Mouse (Mus musculus): ENCODE data around the gene Ifitm2. TPM values are rescaled to one million over a fixed set of nuclear protein-coding genes. Genes with fewer than 3 reads are reported as not detected.
"Not testable (repeated sequence)": the region's sequence is repeated elsewhere in the genome, so short reads cannot be mapped to it uniquely, and the experiment has no call there.

The Ifitm2 gene
- polyA plus RNA-seq, 1 experiment from 2014 or later: 1,406 TPM

GRCm38 (mm10) chr7:140990185-140990584, 34.4 kb upstream of the Ifitm2 start:
- DNase-seq (ENCODE audit: low spot score): no peak
- Histone ChIP-seq H3K9ac (ENCODE audit: low read depth, low read length) (no peak overlapping the region), H3K36me3 (ENCODE audit: control insufficient read depth, insufficient read depth, low read length) (no peaks in the 10 kb centered on the region), H3K27ac (replicated peaks; ENCODE audit: low read depth, low read length) (no peak overlapping the region), H3K27me3 (replicated peaks; ENCODE audit: control insufficient read depth, insufficient read depth, low read length) (no peaks in the 10 kb centered on the region), H3K4me1 (ENCODE audit: control insufficient read depth, insufficient read depth, low read length) (no peaks in the 10 kb centered on the region), H3K4me3 (ENCODE audit: low read depth, low read length) (no peak overlapping the region), H3K9me3 (ENCODE audit: control insufficient read depth, low read length) (no peaks in the 10 kb centered on the region), H3K4me2 (ENCODE audit: low read depth, low read length) (no peak overlapping the region)
- no peak for ATAC-seq (ENCODE audit: low read depth)
- 54% methylated on average over 6 of the region's 6 CpGs for WGBS

- WGBS: 76% methylated on average over 4 of the region's 4 CpGs
- no peaks in the 10 kb centered on the region for H3K27me3 ChIP-seq (replicated peaks; ENCODE audit: control insufficient read depth, insufficient read depth, low read length)
- no peaks in the 10 kb centered on the region for H3K36me3 ChIP-seq (ENCODE audit: control insufficient read depth, insufficient read depth, low read length)
- DNase-seq (ENCODE audit: low spot score) (no peak), ATAC-seq (ENCODE audit: low read depth) (no peak)
- H3K9ac ChIP-seq (ENCODE audit: low read depth, low read length): no peak overlapping the region
- H3K4me2 ChIP-seq (ENCODE audit: low read depth, low read length): no peak overlapping the region
- H3K9me3 ChIP-seq (ENCODE audit: control insufficient read depth, low read length): no peaks in the 10 kb centered on the region
- H3K4me1 ChIP-seq (ENCODE audit: control insufficient read depth, insufficient read depth, low read length): no peaks in the 10 kb centered on the region
- H3K27ac ChIP-seq (replicated peaks; ENCODE audit: low read depth, low read length): no peak overlapping the region
- H3K4me3 ChIP-seq (ENCODE audit: low read depth, low read length): no peak overlapping the region
Observed at GRCm38 (mm10) chr7:140989022-140989421, 33.2 kb upstream of the Ifitm2 start.

- Histone ChIP-seq H3K4me2 (ENCODE audit: low read depth, low read length) (no peak overlapping the region), H3K27ac (replicated peaks; ENCODE audit: low read depth, low read length) (no peak overlapping the region), H3K36me3 (ENCODE audit: control insufficient read depth, insufficient read depth, low read length) (no peaks in the 10 kb centered on the region), H3K27me3 (replicated peaks; ENCODE audit: control insufficient read depth, insufficient read depth, low read length) (no peaks in the 10 kb centered on the region), H3K4me1 (ENCODE audit: control insufficient read depth, insufficient read depth, low read length) (no peaks in the 10 kb centered on the region), H3K9me3 (ENCODE audit: control insufficient read depth, low read length) (no peaks in the 10 kb centered on the region), H3K9ac (ENCODE audit: low read depth, low read length) (no peak overlapping the region), H3K4me3 (ENCODE audit: low read depth, low read length) (no peak overlapping the region)
- WGBS: 68% methylated on average over 17 of the region's 17 CpGs
- peak; percentile 47 for DNase-seq (ENCODE audit: low spot score)
- ATAC-seq (ENCODE audit: low read depth): no peak
Observed at GRCm38 (mm10) chr7:140987182-140988138, 31.7 kb upstream of the Ifitm2 start.

- H3K4me1 ChIP-seq (ENCODE audit: control insufficient read depth, insufficient read depth, low read length): no peaks in the 10 kb centered on the region
- H3K9ac ChIP-seq (ENCODE audit: low read depth, low read length): no peak overlapping the region
- 88% methylated on average over 7 of the region's 7 CpGs for WGBS
- H3K4me2 ChIP-seq (ENCODE audit: low read depth, low read length): no peak overlapping the region
- no peaks in the 10 kb centered on the region for H3K9me3 ChIP-seq (ENCODE audit: control insufficient read depth, low read length)
- ATAC-seq (ENCODE audit: low read depth) (no peak), DNase-seq (ENCODE audit: low spot score) (no peak)
- no peak overlapping the region for H3K4me3 ChIP-seq (ENCODE audit: low read depth, low read length)
- H3K27me3 ChIP-seq (replicated peaks; ENCODE audit: control insufficient read depth, insufficient read depth, low read length): no peaks in the 10 kb centered on the region
- H3K36me3 ChIP-seq (ENCODE audit: control insufficient read depth, insufficient read depth, low read length): no peaks in the 10 kb centered on the region
- H3K27ac ChIP-seq (replicated peaks; ENCODE audit: low read depth, low read length): no peak overlapping the region
Observed at GRCm38 (mm10) chr7:140982971-140983370, 27.2 kb upstream of the Ifitm2 start.

GRCm38 (mm10) chr7:140981704-140982103, 25.9 kb upstream of the Ifitm2 start:
- H3K4me2 ChIP-seq (ENCODE audit: low read depth, low read length): no peak overlapping the region
- H3K27ac ChIP-seq (replicated peaks; ENCODE audit: low read depth, low read length): no peak overlapping the region
- no peak for DNase-seq (ENCODE audit: low spot score)
- no peak overlapping the region for H3K4me3 ChIP-seq (ENCODE audit: low read depth, low read length)
- H3K4me1 ChIP-seq (ENCODE audit: control insufficient read depth, insufficient read depth, low read length): no peaks in the 10 kb centered on the region
- WGBS: 87% methylated on average over 8 of the region's 8 CpGs
- no peak overlapping the region for H3K9ac ChIP-seq (ENCODE audit: low read depth, low read length)
- no peak for ATAC-seq (ENCODE audit: low read depth)
- H3K36me3 ChIP-seq (ENCODE audit: control insufficient read depth, insufficient read depth, low read length): no peaks in the 10 kb centered on the region
- no peaks in the 10 kb centered on the region for H3K27me3 ChIP-seq (replicated peaks; ENCODE audit: control insufficient read depth, insufficient read depth, low read length)
- H3K9me3 ChIP-seq (ENCODE audit: control insufficient read depth, low read length): no peaks in the 10 kb centered on the region

- not testable (repeated sequence) for H3K27me3 ChIP-seq (replicated peaks; ENCODE audit: control insufficient read depth, insufficient read depth, low read length); H3K36me3 ChIP-seq (ENCODE audit: control insufficient read depth, insufficient read depth, low read length); ATAC-seq (ENCODE audit: low read depth); H3K27ac ChIP-seq (replicated peaks; ENCODE audit: low read depth, low read length); H3K4me2 ChIP-seq (ENCODE audit: low read depth, low read length); DNase-seq (ENCODE audit: low spot score); H3K9me3 ChIP-seq (ENCODE audit: control insufficient read depth, low read length); H3K9ac ChIP-seq (ENCODE audit: low read depth, low read length); H3K4me3 ChIP-seq (ENCODE audit: low read depth, low read length)
- WGBS: 79% methylated on average over 9 of the region's 9 CpGs
- peaks cover 23% of the 10 kb centered on the region for H3K4me1 ChIP-seq (ENCODE audit: control insufficient read depth, insufficient read depth, low read length)
Observed at GRCm38 (mm10) chr7:140976720-140977119, 20.9 kb upstream of the Ifitm2 start.

GRCm38 (mm10) chr7:140975465-140975864, 19.7 kb upstream of the Ifitm2 start:
- no peak for ATAC-seq (ENCODE audit: low read depth)
- Histone ChIP-seq H3K36me3 (ENCODE audit: control insufficient read depth, insufficient read depth, low read length) (no peaks in the 10 kb centered on the region), H3K9ac (ENCODE audit: low read depth, low read length) (no peak overlapping the region), H3K9me3 (ENCODE audit: control insufficient read depth, low read length) (no peaks in the 10 kb centered on the region), H3K4me1 (ENCODE audit: control insufficient read depth, insufficient read depth, low read length) (peaks cover 27% of the 10 kb centered on the region), H3K27ac (replicated peaks; ENCODE audit: low read depth, low read length) (no peak overlapping the region), H3K27me3 (replicated peaks; ENCODE audit: control insufficient read depth, insufficient read depth, low read length) (no peaks in the 10 kb centered on the region), H3K4me2 (ENCODE audit: low read depth, low read length) (no peak overlapping the region), H3K4me3 (ENCODE audit: low read depth, low read length) (no peak overlapping the region)
- DNase-seq (ENCODE audit: low spot score): no peak
- WGBS: 43% methylated on average over 3 of the region's 3 CpGs

- no peaks in the 10 kb centered on the region for H3K27me3 ChIP-seq (replicated peaks; ENCODE audit: control insufficient read depth, insufficient read depth, low read length)
- H3K27ac ChIP-seq (replicated peaks; ENCODE audit: low read depth, low read length): no peak overlapping the region
- H3K9me3 ChIP-seq (ENCODE audit: control insufficient read depth, low read length): no peaks in the 10 kb centered on the region
- H3K9ac ChIP-seq (ENCODE audit: low read depth, low read length): no peak overlapping the region
- H3K4me3 ChIP-seq (ENCODE audit: low read depth, low read length): no peak overlapping the region
- peaks cover 27% of the 10 kb centered on the region for H3K4me1 ChIP-seq (ENCODE audit: control insufficient read depth, insufficient read depth, low read length)
- DNase-seq (ENCODE audit: low spot score) (no peak), ATAC-seq (ENCODE audit: low read depth) (no peak)
- no peak overlapping the region for H3K4me2 ChIP-seq (ENCODE audit: low read depth, low read length)
- WGBS: 23% methylated on average over 8 of the region's 9 CpGs
- H3K36me3 ChIP-seq (ENCODE audit: control insufficient read depth, insufficient read depth, low read length): no peaks in the 10 kb centered on the region
Observed at GRCm38 (mm10) chr7:140974940-140975339, 19.2 kb upstream of the Ifitm2 start.

Measured in embryonic facial prominence, embryonic 14.5 days (tissue).